In the genomic region with DNA sequence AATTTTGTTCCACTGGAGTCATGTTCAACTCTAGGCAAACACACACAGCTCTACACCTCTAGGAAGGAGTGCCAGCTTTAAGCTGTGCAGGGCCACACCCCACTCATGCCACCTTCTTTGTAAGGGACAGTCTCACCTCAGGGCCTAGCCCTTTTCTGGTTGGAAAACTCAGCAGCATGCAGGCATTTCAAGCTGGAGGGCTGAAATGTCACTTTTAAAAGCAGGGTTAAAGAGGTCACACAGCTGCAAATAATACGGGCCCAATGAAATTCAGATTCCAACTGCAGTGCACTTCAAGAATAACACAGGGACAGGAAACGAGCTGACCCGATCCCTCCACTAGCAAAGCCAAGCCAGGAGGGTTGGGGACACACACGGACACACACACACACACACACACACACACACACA, we compare ENCODE assay signal across 14 mouse cellular contexts.
DNase-seq lines count a peak whose midpoint lies in the region; ATAC-seq lines count a peak whose summit lies in the region.
"Had no signal": no experiment of that assay in that cellular context is flagged by ENCODE, and none has a peak within 500 bp of the region (broad histone marks: within the 10 kb centered on the region; RNA-seq: fewer than 3 reads in every experiment).

No protein-coding gene starts in this region.

- H3K4me3 ChIP-seq in neural tube, embryonic 15.5 days (replicated peaks): no peak overlapping the region
- no peak overlapping the region for H3K4me3 ChIP-seq in limb, embryonic 10.5 days
- H3K4me3 ChIP-seq: hindbrain, embryonic 15.5 days; neural tube, embryonic 12.5 days had no signal

- WGBS in neural tube, embryonic 15.5 days: 47% methylated on average over 4 of the region's 4 CpGs
- 3% methylated on average over 4 of the region's 4 CpGs for WGBS in limb, embryonic 10.5 days

- no peaks in the 10 kb centered on the region for H3K4me1 ChIP-seq in neural tube, embryonic 15.5 days
- peaks cover 37% of the 10 kb centered on the region for H3K4me1 ChIP-seq in limb, embryonic 10.5 days
- H3K4me1 ChIP-seq: hindbrain, embryonic 15.5 days had no signal

- no peak for ATAC-seq in neural tube, embryonic 15.5 days (ENCODE audit: low FRiP score)
- ATAC-seq: forebrain, embryonic 16.5 days had no signal

- H3K36me3 ChIP-seq in neural tube, embryonic 15.5 days: no peaks in the 10 kb centered on the region
- no peaks in the 10 kb centered on the region for H3K36me3 ChIP-seq in limb, embryonic 10.5 days
- H3K36me3 ChIP-seq: hindbrain, embryonic 15.5 days; neural tube, embryonic 12.5 days had no signal

- peak; percentile 4 for DNase-seq in adrenal gland, postnatal 14 days
- no peak for DNase-seq in adrenal gland, adult 2 months
- peak; percentile 42 for DNase-seq in neural tube, embryonic 10.5 days (ENCODE audit: extremely low spot score, low spot score)
- DNase-seq in limb, embryonic 10.5 days (ENCODE audit: low spot score): peak; percentile 58
- DNase-seq in cerebellum, adult 11 months: no peak
- no peak for DNase-seq in frontal cortex, postnatal 10 days (ENCODE audit: low spot score in 2 of 2)
- DNase-seq in retina, postnatal 1 day: no peak
- DNase-seq: adrenal gland, adult 8-10 months; cerebellum, adult 9-11 months had no signal

- no peaks in the 10 kb centered on the region for H3K9me3 ChIP-seq in neural tube, embryonic 15.5 days (replicated peaks)
- H3K9me3 ChIP-seq in limb, embryonic 10.5 days (replicated peaks): no peaks in the 10 kb centered on the region
- H3K9me3 ChIP-seq: hindbrain, embryonic 15.5 days; neural tube, embryonic 12.5 days had no signal

- no peak overlapping the region for H3K27ac ChIP-seq in neural tube, embryonic 15.5 days (replicated peaks)
- H3K27ac ChIP-seq in limb, embryonic 10.5 days: peak overlapping the region; percentile 80
- H3K27ac ChIP-seq: hindbrain, embryonic 15.5 days; macrophage; neural tube, embryonic 12.5 days had no signal

- no peak overlapping the region for H3K4me2 ChIP-seq in neural tube, embryonic 15.5 days
- H3K4me2 ChIP-seq: hindbrain, embryonic 15.5 days; neural tube, embryonic 12.5 days had no signal

- H3K27me3 ChIP-seq in neural tube, embryonic 15.5 days (replicated peaks): no peaks in the 10 kb centered on the region
- no peaks in the 10 kb centered on the region for H3K27me3 ChIP-seq in limb, embryonic 10.5 days (ENCODE audit: low read depth, poor library complexity, severe bottlenecking)
- H3K27me3 ChIP-seq: hindbrain, embryonic 15.5 days; neural tube, embryonic 12.5 days had no signal

- H3K9ac ChIP-seq in neural tube, embryonic 15.5 days (replicated peaks): no peak overlapping the region
- H3K9ac ChIP-seq: hindbrain, embryonic 15.5 days; neural tube, embryonic 12.5 days had no signal

Comparison
In these comparisons a context has a peak if more than half of its experiments do, and no peak if none do; other contexts are left out.
1. DNase-seq: peak in adrenal gland, postnatal 14 days (single experiment), neural tube, embryonic 10.5 days (single experiment) and limb, embryonic 10.5 days (single experiment); none in adrenal gland, adult 2 months (single experiment), cerebellum, adult 11 months (single experiment), frontal cortex, postnatal 10 days (0 of 2) and retina, postnatal 1 day (single experiment).